Mouse (Mus musculus) activated CD4-positive, CD25-positive, alpha-beta regulatory T cell, adult 9 weeks (primary cell): Measurements from ENCODE around the gene Zfp575. TPM values are rescaled to one million over a fixed set of nuclear protein-coding genes. Genes with fewer than 3 reads are reported as not detected.

Experiments
- polyA plus RNA-seq: library from polyadenylated mRNA; unstranded; fragments of 100-300 nt; shearing (Covaris generic); gene quantifications from one replicate; pipeline ENCODE4 v1.2.1, GENCODE M21; 2017

Gene Zfp575
- polyA plus RNA-seq: 0.13 TPM

GRCm38 (mm10) chr7:24587330-24588105 lies at the start of gene Zfp575, which contains the start of gene Ethe1:
TSS of gene Zfp575 (minus strand) at chr7:24587641.
TSS of gene Ethe1 (plus strand) at chr7:24587543.

GRCm38 (mm10) chr7:24636264-24636663 lies 48.8 kb upstream of the Zfp575 start, which contains the start of gene Lypd3:
TSS of gene Lypd3 (plus strand) at chr7:24636550.

GRCm38 (mm10) chr7:24610144-24610878 lies 22.9 kb upstream of the Zfp575 start, which contains the start of gene Phldb3:
TSS of gene Phldb3 (plus strand) at chr7:24610763.

GRCm38 (mm10) chr7:24546068-24546614 lies 41.3 kb downstream of the Zfp575 start, which contains the start of the genes Pinlyp and Xrcc1:
TSS of gene Pinlyp (minus strand) at chr7:24546118.
TSS of gene Xrcc1 (plus strand) at chr7:24546289.

Other genes starting within 250 kb of the Zfp575 start
- not detected for gene Lypd5, start 238.4 kb downstream of the Zfp575 start, polyA plus RNA-seq
- gene Kcnn4, start 217.4 kb downstream of the Zfp575 start, polyA plus RNA-seq: 147 TPM
- 50.9 TPM for gene Smg9, start 188.0 kb downstream of the Zfp575 start, polyA plus RNA-seq
- 0.40 TPM for gene Irgc1, start 135.3 kb downstream of the Zfp575 start, polyA plus RNA-seq
- 1.0 TPM for gene Plaur, start 125.2 kb downstream of the Zfp575 start, polyA plus RNA-seq
- gene Cadm4, start 105.6 kb downstream of the Zfp575 start, polyA plus RNA-seq: not detected
- gene Zfp428, start 80.6 kb downstream of the Zfp575 start, polyA plus RNA-seq: 1.1 TPM
- not detected for gene AC161166.1, start 75.2 kb downstream of the Zfp575 start, polyA plus RNA-seq
- 1.2 TPM for gene Irgq, start 57.0 kb downstream of the Zfp575 start, polyA plus RNA-seq
- not detected for gene Pinlyp, start 41.5 kb downstream of the Zfp575 start, polyA plus RNA-seq
- 66.9 TPM for gene Xrcc1, start 41.4 kb downstream of the Zfp575 start, polyA plus RNA-seq
- gene Ethe1, start 98 bp downstream of the Zfp575 start, polyA plus RNA-seq: 16.0 TPM
- 1.4 TPM for gene Phldb3, start 23.1 kb upstream of the Zfp575 start, polyA plus RNA-seq
- not detected for gene Lypd3, start 48.9 kb upstream of the Zfp575 start, polyA plus RNA-seq
- gene Tex101, start 89.0 kb upstream of the Zfp575 start, polyA plus RNA-seq: not detected
- gene BC049730, start 121.6 kb upstream of the Zfp575 start, polyA plus RNA-seq: not detected
- not detected for gene Gm4763, start 139.3 kb upstream of the Zfp575 start, polyA plus RNA-seq
- gene Cd177, start 172.7 kb upstream of the Zfp575 start, polyA plus RNA-seq: not detected
- not detected for gene Ceacam10, start 189.6 kb upstream of the Zfp575 start, polyA plus RNA-seq